In genomic region chrX:102219126-102219525, GRCm38 (mm10) we compare ENCODE assay signal across 9 mouse cellular contexts. TPM values are rescaled to one million over a fixed set of nuclear protein-coding genes. Genes with fewer than 3 reads are reported as not detected.
DNase-seq lines count a peak whose midpoint lies in the region; ATAC-seq and TF ChIP-seq lines count a peak whose summit lies in the region.
"Had no signal": no experiment of that assay in that cellular context is flagged by ENCODE, and none has a peak within 500 bp of the region (broad histone marks: within the 10 kb centered on the region; RNA-seq: fewer than 3 reads in every experiment).

No protein-coding gene starts in this region.

- H3K27ac ChIP-seq in heart, postnatal 0 days (ENCODE audit: low read depth): no peak overlapping the region

- no peak for DNase-seq in heart, postnatal 0 days (ENCODE audit: low spot score)
- no peak for DNase-seq in heart, adult 11 months
- DNase-seq in CD4-positive helper T cell, adult 2 months (ENCODE audit: low read depth, low spot score): peak; percentile 42
- peak; percentile 78 for DNase-seq in ZHBTc4 (ENCODE audit: low read depth, low spot score)
- peak; percentile 70 for DNase-seq in embryo, embryonic 10.5 days (ENCODE audit: low spot score)
- DNase-seq in kidney, postnatal 36 days: peak; percentile 16 to 63
- DNase-seq in natural killer cell, adult 2 months (ENCODE audit: low spot score in 2 of 2): peak; percentile 18 to 37
- peak; percentile 48 for DNase-seq in thymus, postnatal 25 days

- H3K4me1 ChIP-seq in heart, postnatal 0 days (ENCODE audit: control insufficient read depth, insufficient read depth): no peaks in the 10 kb centered on the region

- H3K4me2 ChIP-seq in heart, postnatal 0 days (ENCODE audit: low read depth, low read length): no peak overlapping the region

- TF ChIP-seq CTCF in heart, postnatal 0 days (IDR thresholded peaks at IDR 0.05; ENCODE audit: low read depth): peak; percentile 51

- no peaks in the 10 kb centered on the region for H3K36me3 ChIP-seq in heart, postnatal 0 days (replicated peaks; ENCODE audit: control insufficient read depth, insufficient read depth, low read length)

- H3K4me3 ChIP-seq in heart, postnatal 0 days (ENCODE audit: low read depth, low read length): no peak overlapping the region
- H3K4me3 ChIP-seq: erythroblast, embryonic 14.5 days had no signal

- WGBS in heart, postnatal 0 days: 23% methylated on average over 1 of the region's 1 CpGs

- ATAC-seq in heart, postnatal 0 days (ENCODE audit: insufficient read depth, low read depth): no peak

- no peak for TF ChIP-seq EP300 in heart, postnatal 0 days (IDR thresholded peaks at IDR 0.05; ENCODE audit: low read depth)

- H3K27me3 ChIP-seq in heart, postnatal 0 days (ENCODE audit: control insufficient read depth, insufficient read depth, low read length): no peaks in the 10 kb centered on the region

- no peak overlapping the region for H3K9ac ChIP-seq in heart, postnatal 0 days (replicated peaks; ENCODE audit: low read depth, low read length)

- no peaks in the 10 kb centered on the region for H3K9me3 ChIP-seq in heart, postnatal 0 days (replicated peaks; ENCODE audit: control insufficient read depth, low read length)

RNA-seq across cellular contexts. Expression of gene Rps4x, which starts 29.9 kb away (rescaled TPM):
- total RNA-seq in heart, postnatal 0 days (2014; rRNA removed; ENCODE audit: low replicate concordance): 985 and 1,055 TPM in 2 replicates
- 388 and 415 TPM in 2 replicates for polyA plus RNA-seq in heart, postnatal 0 days (2015; fragmentation: Nextera tagmentation; extraction: Ambion mirVana)

RNA-seq across cellular contexts. Expression of gene Cited1, which starts 32.9 kb away (rescaled TPM):
- total RNA-seq in heart, postnatal 0 days (2014; rRNA removed; ENCODE audit: low replicate concordance): 163 TPM in 2 replicates
- polyA plus RNA-seq in heart, postnatal 0 days (2015; fragmentation: Nextera tagmentation; extraction: Ambion mirVana): 199 and 208 TPM in 2 replicates

Comparison
In these comparisons a context has a peak if more than half of its experiments do, and no peak if none do; other contexts are left out.
1. DNase-seq: peak in CD4-positive helper T cell, adult 2 months (single experiment), ZHBTc4 (single experiment), embryo, embryonic 10.5 days (single experiment), kidney, postnatal 36 days (2 of 2), natural killer cell, adult 2 months (2 of 2) and thymus, postnatal 25 days (single experiment); none in heart, postnatal 0 days (single experiment) and heart, adult 11 months (single experiment).